Mouse (Mus musculus): Measurements from ENCODE around the gene Zfyve28. TPM values are rescaled to one million over a fixed set of nuclear protein-coding genes. Genes with fewer than 3 reads are reported as not detected.

Zfyve28 gene
- polyA plus RNA-seq, 1 experiment from 2014 or later, result 1.6 TPM

DNA sequence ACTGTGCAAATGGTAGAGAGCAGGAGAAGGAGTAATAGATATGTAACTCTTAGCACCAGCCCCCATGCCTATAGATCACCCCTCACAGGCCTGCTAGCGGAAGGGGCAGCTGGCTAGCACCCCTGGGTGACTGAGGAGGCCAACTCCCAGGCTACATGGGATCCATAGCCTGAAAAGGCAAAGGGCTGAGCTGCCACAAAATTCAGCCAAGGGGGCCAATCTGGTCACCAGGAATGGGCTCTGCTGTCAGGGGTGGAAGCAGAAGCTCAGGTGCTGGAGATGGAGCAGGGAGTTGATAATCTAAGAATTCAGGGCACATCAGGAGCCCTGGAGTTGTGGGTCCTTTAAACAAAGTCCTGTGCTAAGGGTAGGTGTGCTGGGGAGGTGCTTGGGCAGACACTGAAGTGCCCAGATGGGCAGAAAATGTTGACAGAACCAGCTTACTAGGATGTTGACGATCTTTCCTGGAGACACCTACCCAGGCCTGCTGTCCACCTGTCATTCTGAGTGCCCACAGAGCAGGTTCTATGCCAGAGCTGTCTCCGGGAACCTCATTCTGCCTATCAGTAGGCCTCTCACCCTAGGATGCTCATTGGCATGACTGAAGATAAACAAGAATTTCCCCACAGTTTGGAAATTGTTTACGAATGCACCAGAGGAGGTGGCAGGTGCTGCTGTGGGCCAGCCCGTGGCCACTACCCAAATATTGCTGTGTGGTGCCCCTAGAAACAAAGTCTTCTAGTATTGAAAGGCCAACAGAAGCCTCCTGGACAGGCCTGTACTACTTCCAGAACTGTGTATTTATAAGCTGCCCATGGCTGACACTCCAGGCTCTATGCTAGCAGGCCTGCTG is 113.5 kb downstream of the Zfyve28 start:
- TF ChIP-seq CTCF (IDR thresholded peaks at IDR 0.05), result no peak
- ChIA-PET CTCF (interaction anchor here (0.9 to 1.1 kb wide), 2 partner anchors 9 to 11 kb away, joined by 3 to 4 read pairs; no protein-coding TSS in a partner anchor), POLR2A (interaction anchor here (1.2 to 2.1 kb wide), 2 partner anchors 9 to 12 kb away, joined by 3 to 6 read pairs; partner anchors contain the start of gene Mxd4)
- ATAC-seq (no peak), DNase-seq (ENCODE audit: low read depth, low spot score) (no peak)
- in situ Hi-C loops (cut with MboI; ENCODE audit: low pct_unique_long_range_greater_than_20kb), result no loop called here
- no peaks in the 10 kb centered on the region for H3K27me3 ChIP-seq

DNA sequence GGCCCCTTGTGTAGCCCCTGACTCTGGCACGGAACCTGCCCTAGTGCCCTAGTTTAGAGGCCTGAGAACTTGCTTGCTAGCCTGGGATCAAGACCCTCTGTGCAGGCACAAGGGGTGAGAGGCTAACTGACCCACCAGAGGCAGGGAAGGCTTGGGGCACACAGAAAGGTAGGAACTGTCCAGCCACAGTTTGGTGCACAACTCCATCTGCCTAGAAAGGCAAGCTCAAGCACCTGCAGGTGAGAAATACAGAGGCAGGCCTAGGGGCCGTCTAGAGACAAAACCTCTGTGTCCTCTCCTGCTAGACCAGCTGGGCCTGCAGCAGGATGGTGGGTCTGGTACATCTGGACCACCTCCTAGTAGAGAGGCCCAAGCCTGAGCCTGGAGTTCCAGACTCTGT is 114.2 kb downstream of the Zfyve28 start:
- ATAC-seq (no peak), DNase-seq (ENCODE audit: low read depth, low spot score) (no peak)
- H3K27me3 ChIP-seq, result no peaks in the 10 kb centered on the region
- CTCF ChIA-PET, result interaction anchor here (0.9 to 1.1 kb wide), 2 partner anchors 8 to 10 kb away, joined by 3 to 4 read pairs; no protein-coding TSS in a partner anchor
- TF ChIP-seq CTCF (IDR thresholded peaks at IDR 0.05), result no peak
- POLR2A ChIA-PET, result interaction anchor here (2.1 kb wide), 1 partner anchor 10 kb away, joined by 6 read pairs; no protein-coding TSS in a partner anchor
- in situ Hi-C loops (cut with MboI; ENCODE audit: low pct_unique_long_range_greater_than_20kb), result no loop called here

DNA sequence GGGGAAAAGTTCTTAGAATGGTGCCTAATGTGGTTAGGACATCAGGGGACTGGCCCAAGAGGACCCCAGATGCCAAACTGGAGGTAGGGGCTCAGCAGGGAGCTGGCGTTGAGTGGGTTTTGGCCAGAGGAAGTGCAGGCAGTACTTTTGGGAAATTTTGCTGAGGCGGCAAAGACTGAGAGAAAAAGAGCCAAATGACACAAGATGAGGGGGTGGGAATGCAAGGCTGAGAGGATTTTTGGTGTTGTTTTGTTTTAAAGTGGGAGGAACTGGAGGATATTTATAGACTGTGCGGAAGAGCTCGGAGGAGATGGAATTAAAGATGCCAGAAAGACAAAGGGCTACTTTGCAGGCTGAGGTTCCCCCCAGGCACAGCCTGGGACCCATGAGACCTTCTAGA is 117.5 kb downstream of the Zfyve28 start:
- POLR2A ChIA-PET, result interaction anchor here (1.7 to 2.5 kb wide), 2 partner anchors 11 to 16 kb away, joined by 4 to 8 read pairs; no protein-coding TSS in a partner anchor
- TF ChIP-seq CTCF (IDR thresholded peaks at IDR 0.05), result no peak
- DNase-seq (ENCODE audit: low read depth, low spot score), result no peak
- ATAC-seq, result no peak
- H3K27me3 ChIP-seq, result no peaks in the 10 kb centered on the region
- in situ Hi-C loops (cut with MboI; ENCODE audit: low pct_unique_long_range_greater_than_20kb), result no loop called here
- CTCF ChIA-PET, result interaction anchor here (1.0 kb wide), 1 partner anchor 9 kb away, joined by 3 read pairs; no protein-coding TSS in a partner anchor

DNA sequence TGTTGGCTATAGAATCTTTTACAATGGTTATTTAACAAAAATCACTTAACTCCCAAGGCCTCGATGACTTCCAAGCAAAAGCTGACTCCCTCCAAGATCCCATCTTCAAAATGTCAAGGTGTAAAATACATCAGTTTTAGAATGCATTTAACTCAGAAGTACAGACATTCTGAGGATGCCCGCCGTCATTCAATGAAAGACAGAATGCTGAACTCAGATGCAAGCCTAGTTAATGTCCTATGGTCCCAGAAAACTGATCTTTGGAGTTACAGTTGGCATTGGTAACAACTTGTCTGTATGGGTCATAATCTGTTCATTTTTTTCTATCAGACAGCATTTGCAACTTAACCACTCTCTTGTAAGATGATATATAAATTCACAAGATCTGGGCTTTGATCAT is 118.3 kb downstream of the Zfyve28 start:
- DNase-seq (ENCODE audit: low read depth, low spot score) (no peak), ATAC-seq (no peak)
- ChIA-PET CTCF (no interaction called here), POLR2A (interaction anchor here (2.5 kb wide), 1 partner anchor 12 kb away, joined by 8 read pairs; no protein-coding TSS in a partner anchor)
- H3K27me3 ChIP-seq, result no peaks in the 10 kb centered on the region
- TF ChIP-seq CTCF (IDR thresholded peaks at IDR 0.05), result no peak
- in situ Hi-C loops (cut with MboI; ENCODE audit: low pct_unique_long_range_greater_than_20kb), result no loop called here

DNA sequence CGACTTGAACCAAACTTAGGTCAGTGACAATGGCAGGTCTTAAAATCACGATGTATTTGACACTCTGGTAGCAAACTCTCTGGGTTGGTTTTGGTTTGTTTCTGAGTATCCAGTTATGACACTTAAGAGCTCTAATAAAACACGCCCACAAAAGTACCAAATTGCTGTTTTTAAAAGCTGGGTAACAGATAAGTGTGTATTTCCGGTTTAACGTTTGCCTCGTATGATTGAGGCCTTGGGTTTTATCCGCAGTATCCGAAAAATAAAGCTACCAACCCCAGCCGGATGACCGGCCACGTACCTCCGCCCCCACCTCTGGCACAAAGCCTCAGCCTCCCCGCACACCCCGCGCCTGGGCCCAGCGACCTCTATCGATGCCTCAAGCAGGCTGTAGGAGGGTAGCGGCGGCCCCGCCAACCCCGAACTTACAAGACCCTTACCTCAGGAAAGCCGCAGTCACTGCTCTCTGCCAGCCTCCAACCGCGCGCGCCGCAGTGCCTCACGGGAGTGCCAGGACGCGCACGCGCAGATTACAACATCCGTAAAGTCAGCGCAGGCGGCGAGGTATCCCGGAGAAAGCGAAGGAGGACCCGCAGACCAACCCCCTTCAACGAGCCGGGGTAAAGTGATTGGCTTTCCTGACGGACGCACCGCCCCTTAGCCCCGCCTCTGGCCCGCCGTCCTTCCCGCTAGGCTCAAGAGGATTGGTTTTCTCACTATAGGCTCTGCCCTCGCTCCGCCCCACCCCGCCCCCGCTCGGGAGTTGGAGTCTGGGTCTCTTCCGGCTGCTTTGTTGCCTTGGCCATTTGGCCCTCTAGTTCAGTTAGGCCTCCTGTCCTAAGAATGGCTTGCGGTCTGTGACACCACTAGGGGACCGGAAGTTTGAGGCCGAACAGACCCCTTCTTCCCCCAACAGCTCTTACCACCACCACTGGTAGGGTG is 119.0 kb downstream of the Zfyve28 start, which contains the start of the genes Poln and Haus3:
Gene Poln, minus strand, starts transcription at position 499 of the 942 bp plus-strand sequence.
Gene Haus3, minus strand, starts transcription at position 578 of the 942 bp plus-strand sequence.
- POLR2A ChIA-PET, result interaction anchor here (1.0 to 2.5 kb wide), 2 partner anchors 13 to 33 kb away, joined by 3 to 8 read pairs; no protein-coding TSS in a partner anchor
- in situ Hi-C loops (cut with MboI; ENCODE audit: low pct_unique_long_range_greater_than_20kb), result no loop called here
- no peaks in the 10 kb centered on the region for H3K27me3 ChIP-seq
- CTCF ChIA-PET, result no interaction called here
- no peak for TF ChIP-seq CTCF (IDR thresholded peaks at IDR 0.05)
- peak; percentile 98 for ATAC-seq
- DNase-seq (ENCODE audit: low read depth, low spot score), result peak; percentile 92

DNA sequence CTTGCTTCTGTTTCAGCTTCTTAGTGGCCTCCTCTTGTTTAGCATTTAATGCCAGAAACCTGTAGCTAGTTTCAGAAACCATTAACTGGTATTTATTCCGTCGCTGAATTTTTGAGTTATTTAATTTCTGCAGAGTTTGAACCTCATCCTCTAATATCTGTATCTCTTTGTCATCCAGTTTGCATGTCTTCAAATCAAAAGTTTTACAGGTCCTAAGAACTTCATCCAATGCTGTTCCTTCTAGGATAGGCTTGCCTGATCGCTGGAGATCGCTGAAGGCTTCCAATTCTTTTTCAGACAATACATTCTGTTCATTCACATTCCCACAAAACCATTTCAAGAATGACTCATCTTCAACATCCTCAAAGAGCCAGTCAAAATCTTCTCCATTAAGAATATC is 120.4 kb downstream of the Zfyve28 start:
- ChIA-PET CTCF (no interaction called here), POLR2A (no interaction called here)
- TF ChIP-seq CTCF (IDR thresholded peaks at IDR 0.05), result no peak
- in situ Hi-C loops (cut with MboI; ENCODE audit: low pct_unique_long_range_greater_than_20kb), result no loop called here
- no peaks in the 10 kb centered on the region for H3K27me3 ChIP-seq
- DNase-seq (ENCODE audit: low read depth, low spot score) (no peak), ATAC-seq (no peak)

DNA sequence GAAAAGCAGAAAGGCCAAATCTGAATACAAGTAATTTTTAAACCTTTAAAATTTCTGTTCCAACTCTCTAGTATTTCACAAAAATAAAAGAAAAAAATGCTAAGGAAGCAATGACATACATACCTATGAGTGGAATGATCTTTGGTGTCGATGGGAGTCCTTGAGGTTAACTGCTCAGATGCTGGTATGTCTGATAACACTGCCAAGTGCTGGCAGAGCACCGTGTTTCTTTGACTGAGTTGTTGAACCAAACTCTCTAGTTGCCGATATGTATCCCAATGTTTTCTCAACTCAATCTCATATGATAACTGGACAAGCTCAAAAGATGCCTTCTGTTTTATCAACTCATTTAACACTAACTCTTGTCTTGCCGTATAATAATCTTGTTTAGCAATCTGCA is 122.5 kb downstream of the Zfyve28 start:
- ATAC-seq (no peak), DNase-seq (ENCODE audit: low read depth, low spot score) (no peak)
- no peaks in the 10 kb centered on the region for H3K27me3 ChIP-seq
- POLR2A ChIA-PET, result interaction anchor here (0.7 kb wide), 1 partner anchor 25 kb away, joined by 4 read pairs; no protein-coding TSS in a partner anchor
- CTCF ChIA-PET, result interaction anchor here (1.1 to 1.5 kb wide), 4 partner anchors 8 to 45 kb away, joined by 3 to 4 read pairs (median 3); no protein-coding TSS in a partner anchor
- in situ Hi-C loops (cut with MboI; ENCODE audit: low pct_unique_long_range_greater_than_20kb), result no loop called here
- no peak for TF ChIP-seq CTCF (IDR thresholded peaks at IDR 0.05)

DNA sequence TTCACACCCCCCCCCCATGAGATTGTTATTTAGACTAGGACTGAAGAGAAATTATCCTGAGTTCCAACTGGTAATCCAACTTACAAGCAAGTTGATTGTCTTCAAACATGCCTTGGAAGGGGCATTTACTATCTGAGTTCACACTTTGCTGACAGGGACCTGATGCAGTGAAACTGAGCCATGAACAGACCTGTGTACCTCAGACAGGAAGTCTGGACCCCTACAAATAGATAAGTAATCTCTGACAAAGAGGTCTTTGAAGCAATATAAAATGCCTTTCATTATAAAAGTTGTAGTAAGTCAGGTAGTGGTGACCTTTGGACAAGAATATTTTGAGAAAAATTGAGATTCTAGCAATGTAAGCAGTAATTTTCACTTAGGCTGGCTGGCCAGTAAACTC is 139.8 kb downstream of the Zfyve28 start:
- in situ Hi-C loops (cut with MboI; ENCODE audit: low pct_unique_long_range_greater_than_20kb), result no loop called here
- no peak for ATAC-seq
- no peaks in the 10 kb centered on the region for H3K27me3 ChIP-seq
- no peak for TF ChIP-seq CTCF (IDR thresholded peaks at IDR 0.05)
- ChIA-PET CTCF (no interaction called here), POLR2A (no interaction called here)
- DNase-seq (ENCODE audit: low read depth, low spot score), result no peak

DNA sequence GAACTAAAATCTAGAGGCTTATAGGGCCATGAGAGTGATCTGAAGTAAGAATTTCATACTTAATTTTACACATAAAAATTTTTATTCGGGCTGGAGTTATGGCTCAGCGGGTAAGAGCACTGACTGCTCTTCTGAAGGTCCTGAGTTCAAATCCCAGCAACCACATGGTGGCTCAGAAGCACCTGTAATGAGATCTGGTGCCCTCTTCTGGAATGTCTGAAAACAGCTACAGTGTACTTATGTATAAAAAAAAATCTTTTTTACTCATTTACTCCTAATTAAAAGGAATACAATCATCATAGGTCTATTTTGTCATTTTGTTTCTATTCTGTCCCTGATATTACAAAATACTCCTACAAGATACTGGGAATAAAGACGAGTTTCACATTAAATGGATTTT is 140.7 kb downstream of the Zfyve28 start:
- ChIA-PET POLR2A (no interaction called here), CTCF (no interaction called here)
- in situ Hi-C loops (cut with MboI; ENCODE audit: low pct_unique_long_range_greater_than_20kb), result no loop called here
- DNase-seq (ENCODE audit: low read depth, low spot score), result no peak
- TF ChIP-seq CTCF (IDR thresholded peaks at IDR 0.05), result peak; percentile 58
- no peak for ATAC-seq
- H3K27me3 ChIP-seq, result no peaks in the 10 kb centered on the region

Other genes starting within 250 kb of the Zfyve28 start
- gene Poln, start 119.0 kb downstream of the Zfyve28 start, polyA plus RNA-seq (2021), result 0.53 TPM
- gene Haus3, start 118.9 kb downstream of the Zfyve28 start, polyA plus RNA-seq (2021), result 16.7 TPM
- 60.1 TPM for gene Mxd4, start 100.7 kb downstream of the Zfyve28 start, polyA plus RNA-seq (2021)
- gene Cfap99, start 151 bp upstream of the Zfyve28 start, polyA plus RNA-seq (2021), result not detected
- 128 TPM for gene Rnf4, start 47.8 kb upstream of the Zfyve28 start, polyA plus RNA-seq (2021)
- 35.7 TPM for gene Fam193a, start 81.5 kb upstream of the Zfyve28 start, polyA plus RNA-seq (2021)
- 33.5 TPM for gene Tnip2, start 225.5 kb upstream of the Zfyve28 start, polyA plus RNA-seq (2021)
- gene Sh3bp2, start 237.4 kb upstream of the Zfyve28 start, polyA plus RNA-seq (2021), result 18.2 TPM